Mouse (Mus musculus): ENCODE measurements around the gene Agbl5. TPM values are rescaled to one million over a fixed set of nuclear protein-coding genes. Genes with fewer than 3 reads are reported as not detected.

Agbl5 gene
- 18.9 and 21.1 TPM in 2 replicates for polyA plus RNA-seq (2015; fragmentation: Nextera tagmentation; extraction: Ambion mirVana)

- peak; percentile 95 for ATAC-seq (ENCODE audit: low FRiP score)
- Histone ChIP-seq H3K4me3 (replicated peaks) (peak within 1 kb of the TSS; percentile 57), H3K4me1 (peaks cover 25% of the 10 kb centered on the region), H3K9me3 (replicated peaks) (no peaks in the 10 kb centered on the region), H3K27me3 (replicated peaks) (no peaks in the 10 kb centered on the region), H3K36me3 (peaks cover 27% of the 10 kb centered on the region), H3K4me2 (peak within 1 kb of the TSS; percentile 68), H3K27ac (replicated peaks) (peak within 1 kb of the TSS; percentile 97), H3K9ac (replicated peaks) (peak within 1 kb of the TSS; percentile 84)
- under 1% methylated on average over 39 of the region's 42 CpGs for WGBS
These were observed at the start of gene Agbl5 for GRCm38 (mm10) chr5:30888337-30889087. Agbl5 (plus strand) TSS chr5:30888694.

GRCm38 (mm10) chr5:30839731-30840130 is 48.8 kb upstream of the Agbl5 start:
- Histone ChIP-seq H3K4me1 (no peaks in the 10 kb centered on the region), H3K36me3 (peaks cover 20% of the 10 kb centered on the region), H3K9ac (replicated peaks) (no peak overlapping the region), H3K4me3 (replicated peaks) (no peak overlapping the region), H3K27me3 (replicated peaks) (no peaks in the 10 kb centered on the region), H3K27ac (replicated peaks) (no peak overlapping the region), H3K9me3 (replicated peaks) (no peaks in the 10 kb centered on the region), H3K4me2 (no peak overlapping the region)
- WGBS: 93% methylated on average over 2 of the region's 2 CpGs
- no peak for ATAC-seq (ENCODE audit: low FRiP score)

GRCm38 (mm10) chr5:30841896-30842295 is 46.6 kb upstream of the Agbl5 start:
- Histone ChIP-seq H3K9ac (replicated peaks) (no peak overlapping the region), H3K27me3 (replicated peaks) (no peaks in the 10 kb centered on the region), H3K27ac (replicated peaks) (no peak overlapping the region), H3K36me3 (peaks cover 11% of the 10 kb centered on the region), H3K4me1 (no peaks in the 10 kb centered on the region), H3K4me3 (replicated peaks) (no peak overlapping the region), H3K4me2 (no peak overlapping the region), H3K9me3 (replicated peaks) (no peaks in the 10 kb centered on the region)
- 57% methylated on average over 3 of the region's 3 CpGs for WGBS
- no peak for ATAC-seq (ENCODE audit: low FRiP score)

- H3K4me1 ChIP-seq: peaks cover 7% of the 10 kb centered on the region
- no peak overlapping the region for H3K9ac ChIP-seq (replicated peaks)
- no peaks in the 10 kb centered on the region for H3K36me3 ChIP-seq
- no peak for ATAC-seq (ENCODE audit: low FRiP score)
- no peak overlapping the region for H3K4me3 ChIP-seq (replicated peaks)
- no peaks in the 10 kb centered on the region for H3K9me3 ChIP-seq (replicated peaks)
- H3K27me3 ChIP-seq (replicated peaks): no peaks in the 10 kb centered on the region
- H3K4me2 ChIP-seq: no peak overlapping the region
- H3K27ac ChIP-seq (replicated peaks): no peak overlapping the region
- WGBS: 51% methylated on average over 6 of the region's 6 CpGs
These were observed 38.5 kb upstream of the Agbl5 start for GRCm38 (mm10) chr5:30849891-30850555.

- H3K4me3 ChIP-seq (replicated peaks): no peak overlapping the region
- no peaks in the 10 kb centered on the region for H3K36me3 ChIP-seq
- H3K9ac ChIP-seq (replicated peaks): no peak overlapping the region
- no peak for ATAC-seq (ENCODE audit: low FRiP score)
- no peaks in the 10 kb centered on the region for H3K9me3 ChIP-seq (replicated peaks)
- no peaks in the 10 kb centered on the region for H3K27me3 ChIP-seq (replicated peaks)
- WGBS: 54% methylated on average over 2 of the region's 2 CpGs
- H3K4me2 ChIP-seq: no peak overlapping the region
- no peak overlapping the region for H3K27ac ChIP-seq (replicated peaks)
- H3K4me1 ChIP-seq: peaks cover 7% of the 10 kb centered on the region
These were observed 38.0 kb upstream of the Agbl5 start for GRCm38 (mm10) chr5:30850556-30850925.

GRCm38 (mm10) chr5:30853522-30853921 is 35.0 kb upstream of the Agbl5 start:
- H3K4me1 ChIP-seq: peaks cover 12% of the 10 kb centered on the region
- no peak for ATAC-seq (ENCODE audit: low FRiP score)
- WGBS: 84% methylated on average over 4 of the region's 4 CpGs

GRCm38 (mm10) chr5:30855674-30856073 is 32.8 kb upstream of the Agbl5 start:
- no peak overlapping the region for H3K4me3 ChIP-seq (replicated peaks)
- WGBS: 58% methylated on average over 3 of the region's 3 CpGs
- no peak for ATAC-seq (ENCODE audit: low FRiP score)

More at GRCm38 (mm10) chr5:30853522-30853921, 35.0 kb upstream of the Agbl5 start:
- Histone ChIP-seq H3K9ac (replicated peaks) (no peak overlapping the region), H3K4me3 (replicated peaks) (no peak overlapping the region), H3K9me3 (replicated peaks) (no peaks in the 10 kb centered on the region), H3K4me2 (no peak overlapping the region), H3K27ac (replicated peaks) (no peak overlapping the region), H3K36me3 (no peaks in the 10 kb centered on the region), H3K27me3 (replicated peaks) (no peaks in the 10 kb centered on the region)

GRCm38 (mm10) chr5:30856124-30856523 is 32.4 kb upstream of the Agbl5 start:
- WGBS: 84% methylated on average over 2 of the region's 2 CpGs
- no peak overlapping the region for H3K27ac ChIP-seq (replicated peaks)
- H3K36me3 ChIP-seq: no peaks in the 10 kb centered on the region
- H3K4me1 ChIP-seq: peaks cover 13% of the 10 kb centered on the region; the same call in 1 of the 2 replicates
- H3K9ac ChIP-seq (replicated peaks): no peak overlapping the region
- no peak overlapping the region for H3K4me3 ChIP-seq (replicated peaks)
- H3K4me2 ChIP-seq: no peak overlapping the region
- ATAC-seq (ENCODE audit: low FRiP score): no peak
- no peaks in the 10 kb centered on the region for H3K9me3 ChIP-seq (replicated peaks)
- no peaks in the 10 kb centered on the region for H3K27me3 ChIP-seq (replicated peaks)

More at GRCm38 (mm10) chr5:30855674-30856073, 32.8 kb upstream of the Agbl5 start:
- Histone ChIP-seq H3K4me1 (peaks cover 13% of the 10 kb centered on the region), H3K27me3 (replicated peaks) (no peaks in the 10 kb centered on the region), H3K36me3 (no peaks in the 10 kb centered on the region), H3K27ac (replicated peaks) (no peak overlapping the region), H3K4me2 (no peak overlapping the region), H3K9ac (replicated peaks) (no peak overlapping the region), H3K9me3 (replicated peaks) (no peaks in the 10 kb centered on the region)

- H3K27ac ChIP-seq (replicated peaks): no peak overlapping the region
- no peak overlapping the region for H3K4me3 ChIP-seq (replicated peaks)
- no peaks in the 10 kb centered on the region for H3K27me3 ChIP-seq (replicated peaks)
- H3K4me2 ChIP-seq: no peak overlapping the region
- peaks cover 54% of the 10 kb centered on the region for H3K36me3 ChIP-seq
- 48% methylated on average over 4 of the region's 4 CpGs for WGBS
- no peaks in the 10 kb centered on the region for H3K9me3 ChIP-seq (replicated peaks)
- H3K9ac ChIP-seq (replicated peaks): no peak overlapping the region
- H3K4me1 ChIP-seq: peaks cover 1% of the 10 kb centered on the region
- ATAC-seq (ENCODE audit: low FRiP score): no peak
These were observed 24.6 kb upstream of the Agbl5 start for GRCm38 (mm10) chr5:30863852-30864251.

- ATAC-seq (ENCODE audit: low FRiP score): no peak
- Histone ChIP-seq H3K4me2 (no peak overlapping the region), H3K27me3 (replicated peaks) (no peaks in the 10 kb centered on the region), H3K9me3 (replicated peaks) (no peaks in the 10 kb centered on the region), H3K27ac (replicated peaks) (no peak overlapping the region), H3K36me3 (peaks cover 54% of the 10 kb centered on the region), H3K9ac (replicated peaks) (no peak overlapping the region), H3K4me3 (replicated peaks) (no peak overlapping the region), H3K4me1 (peaks cover 5% of the 10 kb centered on the region)
- 54% methylated on average over 15 of the region's 15 CpGs for WGBS
These were observed 24.2 kb upstream of the Agbl5 start for GRCm38 (mm10) chr5:30864322-30864721.

- Histone ChIP-seq H3K4me1 (peaks cover 24% of the 10 kb centered on the region), H3K4me3 (replicated peaks) (no peak overlapping the region), H3K9me3 (replicated peaks) (no peaks in the 10 kb centered on the region), H3K36me3 (peaks cover 56% of the 10 kb centered on the region), H3K9ac (replicated peaks) (no peak overlapping the region), H3K27ac (replicated peaks) (no peak overlapping the region), H3K4me2 (no peak overlapping the region), H3K27me3 (replicated peaks) (no peaks in the 10 kb centered on the region)
- 89% methylated on average over 3 of the region's 3 CpGs for WGBS
- ATAC-seq (ENCODE audit: low FRiP score): no peak
These were observed 21.6 kb upstream of the Agbl5 start for GRCm38 (mm10) chr5:30866871-30867270.

- H3K4me2 ChIP-seq: peak within 1 kb of the TSS; percentile 72; the same call in 1 of the 2 replicates
- no peaks in the 10 kb centered on the region for H3K9me3 ChIP-seq (replicated peaks)
- peak within 1 kb of the TSS; percentile 86; the same call in 1 of the 2 replicates for H3K4me3 ChIP-seq (replicated peaks)
- H3K36me3 ChIP-seq: peaks cover 56% of the 10 kb centered on the region
- 98% methylated on average over 3 of the region's 3 CpGs for WGBS
- no peak for ATAC-seq (ENCODE audit: low FRiP score)
- H3K27me3 ChIP-seq (replicated peaks): no peaks in the 10 kb centered on the region
- H3K27ac ChIP-seq (replicated peaks): no peak within 1 kb of the TSS
- peaks cover 29% of the 10 kb centered on the region for H3K4me1 ChIP-seq
- no peak within 1 kb of the TSS for H3K9ac ChIP-seq (replicated peaks)
These were observed 20.8 kb upstream of the Agbl5 start, which contains the start of gene Tmem214 for GRCm38 (mm10) chr5:30867712-30868111. Tmem214 (plus strand) TSS chr5:30868012.
